Mouse (Mus musculus): ENCODE data around the gene 0610040J01Rik.

Gene 0610040J01Rik

GRCm38 (mm10) chr5:63811819-63812508 lies at the start of gene 0610040J01Rik:
Gene 0610040J01Rik, plus strand, starts transcription at chr5:63812363.
- DNase-seq (ENCODE audit: low spot score), result peak; percentile 7

GRCm38 (mm10) chr5:63765886-63766285 lies 46.3 kb upstream of the 0610040J01Rik start:
- DNase-seq (ENCODE audit: low spot score), result no peak

- no peak for DNase-seq (ENCODE audit: low spot score)
These were observed 45.4 kb upstream of the 0610040J01Rik start for GRCm38 (mm10) chr5:63766715-63767114.

GRCm38 (mm10) chr5:63767464-63767863 lies 44.7 kb upstream of the 0610040J01Rik start:
- no peak for DNase-seq (ENCODE audit: low spot score)

GRCm38 (mm10) chr5:63768220-63768619 lies 43.9 kb upstream of the 0610040J01Rik start:
- no peak for DNase-seq (ENCODE audit: low spot score)

- DNase-seq (ENCODE audit: low spot score), result no peak
These were observed 39.2 kb upstream of the 0610040J01Rik start for GRCm38 (mm10) chr5:63772971-63773370.

- DNase-seq (ENCODE audit: low spot score), result no peak
These were observed 38.6 kb upstream of the 0610040J01Rik start for GRCm38 (mm10) chr5:63773603-63774002.

- DNase-seq (ENCODE audit: low spot score), result no peak
These were observed 23.9 kb upstream of the 0610040J01Rik start for GRCm38 (mm10) chr5:63788156-63788826.

- no peak for DNase-seq (ENCODE audit: low spot score)
These were observed 324 bp downstream of the 0610040J01Rik start for GRCm38 (mm10) chr5:63812509-63812865.

- no peak for DNase-seq (ENCODE audit: low spot score)
These were observed 4.5 kb downstream of the 0610040J01Rik start for GRCm38 (mm10) chr5:63816643-63817042.

- no peak for DNase-seq (ENCODE audit: low spot score)
These were observed 5.1 kb downstream of the 0610040J01Rik start for GRCm38 (mm10) chr5:63817270-63817669.

- DNase-seq (ENCODE audit: low spot score), result no peak
These were observed 6.8 kb downstream of the 0610040J01Rik start for GRCm38 (mm10) chr5:63818975-63819374.

- no peak for DNase-seq (ENCODE audit: low spot score)
These were observed 7.4 kb downstream of the 0610040J01Rik start for GRCm38 (mm10) chr5:63819519-63819918.

- DNase-seq (ENCODE audit: low spot score), result no peak
These were observed 9.0 kb downstream of the 0610040J01Rik start for GRCm38 (mm10) chr5:63821176-63821575.

GRCm38 (mm10) chr5:63821860-63822259 lies 9.7 kb downstream of the 0610040J01Rik start:
- no peak for DNase-seq (ENCODE audit: low spot score)

- no peak for DNase-seq (ENCODE audit: low spot score)
These were observed 11.5 kb downstream of the 0610040J01Rik start for GRCm38 (mm10) chr5:63823362-63824332.

- DNase-seq (ENCODE audit: low spot score), result no peak
These were observed 12.6 kb downstream of the 0610040J01Rik start for GRCm38 (mm10) chr5:63824599-63825350.

GRCm38 (mm10) chr5:63825881-63826280 lies 13.7 kb downstream of the 0610040J01Rik start:
- DNase-seq (ENCODE audit: low spot score), result no peak

GRCm38 (mm10) chr5:63827006-63827405 lies 14.8 kb downstream of the 0610040J01Rik start:
- DNase-seq (ENCODE audit: low spot score), result no peak

- DNase-seq (ENCODE audit: low spot score), result no peak
These were observed 15.4 kb downstream of the 0610040J01Rik start for GRCm38 (mm10) chr5:63827415-63828053.
